Comparison of ENCODE assay signal across 8 mouse cellular contexts in genomic region chr2:125866058-125866740, GRCm38 (mm10). TPM values are rescaled to one million over a fixed set of nuclear protein-coding genes. Genes with fewer than 3 reads are reported as not detected.
DNase-seq lines count a peak whose midpoint lies in the region; ATAC-seq and TF ChIP-seq lines count a peak whose summit lies in the region.

No protein-coding gene starts in this region.

- peaks cover 16% of the 10 kb centered on the region for H3K4me1 ChIP-seq in bone marrow macrophage, adult 2 months (ENCODE audit: control insufficient read depth, insufficient read depth, low read length)
- peaks cover 44% of the 10 kb centered on the region for H3K4me1 ChIP-seq in erythroblast, embryonic 14.5 days (ENCODE audit: control insufficient read depth)
- H3K4me1 ChIP-seq in heart, embryonic 11.5 days (ENCODE audit: control insufficient read depth, insufficient read depth, low read length), result peaks cover 3% of the 10 kb centered on the region
- H3K4me1 ChIP-seq in kidney, embryonic 16.5 days (ENCODE audit: insufficient read depth, low read length), result peaks cover 16% of the 10 kb centered on the region
- peaks cover 51% of the 10 kb centered on the region for H3K4me1 ChIP-seq in liver, embryonic 12.5 days

- peak overlapping the region; percentile 78 for H3K4me2 ChIP-seq in heart, embryonic 11.5 days
- H3K4me2 ChIP-seq in kidney, embryonic 16.5 days (replicated peaks; ENCODE audit: low read depth, low read length), result peak overlapping the region; percentile 76
- H3K4me2 ChIP-seq in liver, embryonic 12.5 days, result peak overlapping the region; percentile 86

- no peaks in the 10 kb centered on the region for H3K36me3 ChIP-seq in erythroblast, embryonic 14.5 days (ENCODE audit: control insufficient read depth)
- no peaks in the 10 kb centered on the region for H3K36me3 ChIP-seq in heart, embryonic 11.5 days (ENCODE audit: control insufficient read depth, insufficient read depth, low read length)
- no peaks in the 10 kb centered on the region for H3K36me3 ChIP-seq in kidney, embryonic 16.5 days (ENCODE audit: insufficient read depth, low read length)
- peaks cover 3% of the 10 kb centered on the region; the same call in 1 of the 2 replicates for H3K36me3 ChIP-seq in liver, embryonic 12.5 days
- H3K36me3 ChIP-seq in splenic B cell, adult 2 months (ENCODE audit: control insufficient read depth, insufficient read depth, low read length, poor library complexity, severe bottlenecking), result no peaks in the 10 kb centered on the region

- no peaks in the 10 kb centered on the region for H3K27me3 ChIP-seq in erythroblast, embryonic 14.5 days (ENCODE audit: control insufficient read depth)
- no peaks in the 10 kb centered on the region for H3K27me3 ChIP-seq in heart, embryonic 11.5 days (ENCODE audit: control insufficient read depth, insufficient read depth, low read length)
- H3K27me3 ChIP-seq in kidney, embryonic 16.5 days (ENCODE audit: insufficient read depth, low read length), result no peaks in the 10 kb centered on the region
- H3K27me3 ChIP-seq in liver, embryonic 12.5 days (replicated peaks), result no peaks in the 10 kb centered on the region
- H3K27me3 ChIP-seq in splenic B cell, adult 2 months (ENCODE audit: control insufficient read depth, insufficient read depth, low read length, poor library complexity, severe bottlenecking), result no peaks in the 10 kb centered on the region

- H3K27ac ChIP-seq in bone marrow macrophage, adult 2 months (ENCODE audit: insufficient read depth, low read depth, low read length), result peak overlapping the region; percentile 78
- peak overlapping the region; percentile 3; the same call in 1 of the 2 replicates for H3K27ac ChIP-seq in heart, embryonic 11.5 days (ENCODE audit: low read depth, low read length)
- H3K27ac ChIP-seq in kidney, embryonic 16.5 days (ENCODE audit: low read length), result peak overlapping the region; percentile 67; the same call in 1 of the 2 replicates
- H3K27ac ChIP-seq in liver, embryonic 12.5 days, result 0 out of 2 replicates have a peak overlapping the region, but pooled peaks have one; percentile 76

- peak; percentile 83; the same call in 1 of the 2 replicates for TF ChIP-seq POLR2A in bone marrow macrophage, adult 2 months (IDR thresholded peaks at IDR 0.05; ENCODE audit: borderline replicate concordance, low read depth, low read length)

- no peaks in the 10 kb centered on the region for H3K9me3 ChIP-seq in erythroblast, embryonic 14.5 days (ENCODE audit: control insufficient read depth, low read length)
- no peaks in the 10 kb centered on the region for H3K9me3 ChIP-seq in heart, embryonic 11.5 days (replicated peaks; ENCODE audit: control insufficient read depth, low read length)
- no peaks in the 10 kb centered on the region for H3K9me3 ChIP-seq in kidney, embryonic 16.5 days (ENCODE audit: low read length)
- H3K9me3 ChIP-seq in liver, embryonic 12.5 days (replicated peaks), result no peaks in the 10 kb centered on the region

- H3K9ac ChIP-seq in heart, embryonic 11.5 days (ENCODE audit: low read depth, low read length), result peak overlapping the region; percentile 80
- peak overlapping the region; percentile 77 for H3K9ac ChIP-seq in kidney, embryonic 16.5 days (replicated peaks; ENCODE audit: low read length)
- peak overlapping the region; percentile 69 for H3K9ac ChIP-seq in liver, embryonic 12.5 days

- peak; percentile 86 for DNase-seq in A20 (ENCODE audit: low read depth, low spot score)
- peak; percentile 80 for DNase-seq in naive thymus-derived CD4-positive, alpha-beta T cell, adult 2 months (ENCODE audit: low read depth)
- DNase-seq in splenic B cell, adult 2 months (ENCODE audit: low read depth, low spot score), result peak; percentile 65

- no peak for TF ChIP-seq CTCF in bone marrow macrophage, adult 2 months (IDR thresholded peaks at IDR 0.05; ENCODE audit: low read depth, low read length)

- 5% methylated on average over 23 of the region's 23 CpGs for WGBS in heart, embryonic 11.5 days (ENCODE audit: insufficient replicate concordance)
- 4% methylated on average over 23 of the region's 23 CpGs for WGBS in kidney, embryonic 16.5 days
- WGBS in liver, embryonic 12.5 days (ENCODE audit: insufficient replicate concordance), result 5% methylated on average over 23 of the region's 23 CpGs

- peak overlapping the region; percentile 74 for H3K4me3 ChIP-seq in bone marrow macrophage, adult 2 months (ENCODE audit: insufficient read depth, low read length)
- peak overlapping the region; percentile 67 for H3K4me3 ChIP-seq in erythroblast, embryonic 14.5 days (replicated peaks)
- H3K4me3 ChIP-seq in heart, embryonic 11.5 days (ENCODE audit: low read depth, low read length), result peak overlapping the region; percentile 67
- H3K4me3 ChIP-seq in kidney, embryonic 16.5 days (ENCODE audit: low read length), result peak overlapping the region; percentile 76
- H3K4me3 ChIP-seq in liver, embryonic 12.5 days, result peak overlapping the region; percentile 70

- ATAC-seq in heart, embryonic 11.5 days (replicated peaks; ENCODE audit: insufficient number of reproducible peaks, low FRiP score, low TSS enrichment), result peak; percentile 77
- peak; percentile 93 for ATAC-seq in kidney, embryonic 16.5 days (ENCODE audit: low FRiP score, low TSS enrichment)
- peak; percentile 73 for ATAC-seq in liver, embryonic 12.5 days

RNA-seq across cellular contexts. Expression of gene Cops2, which starts 7.3 kb away (rescaled TPM):
- 79.6 and 91.4 TPM in 2 replicates for polyA plus RNA-seq in bone marrow macrophage, adult 2 months (2012; ENCODE audit: insufficient read depth, insufficient read length, missing spikeins)
- polyA plus RNA-seq in erythroblast, embryonic 14.5 days (2012), result 0.33 and 0.59 TPM in 2 replicates
- polyA plus RNA-seq in heart, embryonic 11.5 days (2014; fragmentation: Nextera tagmentation; extraction: Ambion mirVana), result 81.9 and 84.1 TPM in 2 replicates
- 74.8 and 74.9 TPM in 2 replicates for polyA plus RNA-seq in kidney, embryonic 16.5 days (2015; fragmentation: Nextera tagmentation; extraction: Ambion mirVana)
- polyA plus RNA-seq in liver, embryonic 12.5 days (2016; fragmentation: Nextera tagmentation; extraction: Ambion mirVana), result 60.2 and 62.1 TPM in 2 replicates

RNA-seq across cellular contexts. Expression of gene Galk2, which starts 7.3 kb away (rescaled TPM):
- 62.4 and 68.7 TPM in 2 replicates for polyA plus RNA-seq in bone marrow macrophage, adult 2 months (2012; ENCODE audit: insufficient read depth, insufficient read length, missing spikeins)
- 0.04 and 0.05 TPM in 2 replicates for polyA plus RNA-seq in erythroblast, embryonic 14.5 days (2012)
- 35.2 and 38.9 TPM in 2 replicates for polyA plus RNA-seq in heart, embryonic 11.5 days (2014; fragmentation: Nextera tagmentation; extraction: Ambion mirVana)
- polyA plus RNA-seq in kidney, embryonic 16.5 days (2015; fragmentation: Nextera tagmentation; extraction: Ambion mirVana), result 64.0 and 64.6 TPM in 2 replicates
- 13.2 and 13.8 TPM in 2 replicates for polyA plus RNA-seq in liver, embryonic 12.5 days (2016; fragmentation: Nextera tagmentation; extraction: Ambion mirVana)

Comparison
In these comparisons a context has a peak if more than half of its experiments do, and no peak if none do; other contexts are left out.
1. Peak in every context shown above with its lines: DNase-seq, ATAC-seq, H3K4me3 ChIP-seq and H3K27ac ChIP-seq.
2. H3K27ac ChIP-seq: peak in every context shown above with its lines; median percentile 78 in bone marrow macrophage, adult 2 months; 76 in liver, embryonic 12.5 days; 67 in kidney, embryonic 16.5 days; 3 in heart, embryonic 11.5 days.
3. RNA of gene Cops2, which starts 7.3 kb away (polyA plus RNA-seq): 79.6 to 91.4 TPM in bone marrow macrophage, adult 2 months, 81.9 to 84.1 TPM in heart, embryonic 11.5 days, 74.8 to 74.9 TPM in kidney, embryonic 16.5 days and 60.2 to 62.1 TPM in liver, embryonic 12.5 days; 0.33 to 0.59 TPM in erythroblast, embryonic 14.5 days; every median in the first group is over 10 times any median in the second.
4. RNA of gene Galk2, which starts 7.3 kb away (polyA plus RNA-seq): 62.4 to 68.7 TPM in bone marrow macrophage, adult 2 months, 64.0 to 64.6 TPM in kidney, embryonic 16.5 days, 35.2 to 38.9 TPM in heart, embryonic 11.5 days and 13.2 to 13.8 TPM in liver, embryonic 12.5 days; 0.04 to 0.05 TPM in erythroblast, embryonic 14.5 days; every median in the first group is over 10 times any median in the second.